Mouse (Mus musculus): ENCODE results near the gene Secisbp2l. TPM values are rescaled to one million over a fixed set of nuclear protein-coding genes. Genes with fewer than 3 reads are reported as not detected.

The Secisbp2l gene
- polyA plus RNA-seq (2012; rRNA removed): 35.6 and 38.2 TPM in 2 replicates

- peaks cover 10% of the 10 kb centered on the region for H3K4me1 ChIP-seq (ENCODE audit: control insufficient read depth, insufficient read depth, low read length)
- peak within 1 kb of the TSS; percentile 90 for H3K4me3 ChIP-seq (ENCODE audit: insufficient read depth, low read length)
- peak within 1 kb of the TSS; percentile 66; the same call in 1 of the 2 replicates for H3K27ac ChIP-seq (ENCODE audit: insufficient read depth, low read length)
- TF ChIP-seq CTCF (IDR thresholded peaks at IDR 0.05; ENCODE audit: extremely low read depth, insufficient read depth, low read length) (no peak), POLR2A (IDR thresholded peaks at IDR 0.05; ENCODE audit: extremely low read depth, insufficient read depth, low read length) (peak; percentile 58; the same call in 1 of the 2 replicates)
These were observed at the start of gene Secisbp2l for GRCm38 (mm10) chr2:125782719-125783109. TSS of gene Secisbp2l (minus strand) at chr2:125782870.

DNA sequence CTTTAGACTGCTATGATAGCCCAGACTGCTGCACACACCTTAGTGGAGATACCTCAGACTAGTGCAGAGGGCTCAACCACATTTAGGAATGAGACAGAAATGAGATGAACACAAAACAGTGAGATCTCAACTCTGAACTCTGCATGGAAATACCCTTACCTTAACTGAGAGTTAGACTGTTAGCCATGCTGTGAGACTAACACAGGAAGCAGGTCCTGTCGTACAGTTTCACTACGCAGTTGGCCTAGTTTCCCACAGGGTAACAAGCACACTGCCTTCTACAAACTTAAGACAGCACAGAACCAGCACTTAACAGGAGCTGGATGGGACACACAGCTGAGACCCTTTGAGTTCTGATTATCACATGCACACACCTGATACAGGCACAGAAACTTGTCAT is 47.3 kb upstream of the Secisbp2l start:
- H3K27ac ChIP-seq (ENCODE audit: insufficient read depth, low read length): no peak overlapping the region
- no peak overlapping the region for H3K4me3 ChIP-seq (ENCODE audit: insufficient read depth, low read length)
- TF ChIP-seq POLR2A (IDR thresholded peaks at IDR 0.05; ENCODE audit: extremely low read depth, insufficient read depth, low read length) (no peak), CTCF (IDR thresholded peaks at IDR 0.05; ENCODE audit: extremely low read depth, insufficient read depth, low read length) (no peak)
- no peaks in the 10 kb centered on the region for H3K4me1 ChIP-seq (ENCODE audit: control insufficient read depth, insufficient read depth, low read length)

GRCm38 (mm10) chr2:125827898-125828297 is 45.2 kb upstream of the Secisbp2l start:
- TF ChIP-seq POLR2A (IDR thresholded peaks at IDR 0.05; ENCODE audit: extremely low read depth, insufficient read depth, low read length) (no peak), CTCF (IDR thresholded peaks at IDR 0.05; ENCODE audit: extremely low read depth, insufficient read depth, low read length) (no peak)
- no peaks in the 10 kb centered on the region for H3K4me1 ChIP-seq (ENCODE audit: control insufficient read depth, insufficient read depth, low read length)
- H3K27ac ChIP-seq (ENCODE audit: insufficient read depth, low read length): no peak overlapping the region

DNA sequence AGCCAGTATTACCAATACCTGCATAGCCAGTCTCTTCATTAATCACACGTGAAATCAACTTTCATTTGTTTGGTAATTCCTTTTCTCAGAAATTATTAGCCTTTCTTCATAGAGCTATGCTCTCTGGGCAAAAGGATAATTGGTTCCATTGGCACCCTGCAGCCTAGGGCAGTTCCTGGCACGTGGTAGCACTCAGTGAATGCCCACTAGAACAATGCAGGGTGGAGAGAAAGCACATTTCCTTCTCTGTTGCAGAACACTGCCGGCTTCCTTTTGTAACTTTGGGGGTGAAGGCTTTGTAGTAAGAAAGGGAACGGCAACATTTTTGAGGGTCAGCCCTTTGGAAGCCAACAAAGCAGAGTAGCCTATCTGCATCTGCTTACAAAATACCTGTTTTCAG is 43.5 kb upstream of the Secisbp2l start:
- TF ChIP-seq CTCF (IDR thresholded peaks at IDR 0.05; ENCODE audit: extremely low read depth, insufficient read depth, low read length): no peak
- TF ChIP-seq POLR2A (IDR thresholded peaks at IDR 0.05; ENCODE audit: extremely low read depth, insufficient read depth, low read length): no peak
- no peaks in the 10 kb centered on the region for H3K4me1 ChIP-seq (ENCODE audit: control insufficient read depth, insufficient read depth, low read length)
- H3K27ac ChIP-seq (ENCODE audit: insufficient read depth, low read length): no peak overlapping the region
- no peak overlapping the region for H3K4me3 ChIP-seq (ENCODE audit: insufficient read depth, low read length)

More at GRCm38 (mm10) chr2:125827898-125828297, 45.2 kb upstream of the Secisbp2l start:
- no peak overlapping the region for H3K4me3 ChIP-seq (ENCODE audit: insufficient read depth, low read length)

DNA sequence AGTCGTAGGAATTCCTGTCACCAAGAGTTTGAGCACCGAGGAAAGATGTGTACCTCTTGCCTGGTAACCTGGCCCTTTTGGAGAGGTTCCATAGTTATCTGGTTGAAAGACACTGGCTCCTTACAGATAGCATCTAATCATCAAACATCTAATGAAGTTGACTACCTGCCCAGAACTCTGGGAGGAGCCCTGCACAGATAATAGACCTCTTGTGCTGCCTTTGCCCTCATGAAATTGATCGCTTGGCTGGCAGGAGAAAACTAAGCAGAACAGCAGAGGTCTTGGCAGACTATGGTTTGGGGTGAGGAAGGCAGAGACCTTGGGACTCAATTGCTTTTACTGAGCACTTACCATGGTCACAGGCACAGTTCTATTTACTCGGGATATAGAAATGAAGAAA is 37.7 kb upstream of the Secisbp2l start:
- H3K4me1 ChIP-seq (ENCODE audit: control insufficient read depth, insufficient read depth, low read length): no peaks in the 10 kb centered on the region
- H3K4me3 ChIP-seq (ENCODE audit: insufficient read depth, low read length): no peak overlapping the region
- TF ChIP-seq CTCF (IDR thresholded peaks at IDR 0.05; ENCODE audit: extremely low read depth, insufficient read depth, low read length) (no peak), POLR2A (IDR thresholded peaks at IDR 0.05; ENCODE audit: extremely low read depth, insufficient read depth, low read length) (no peak)
- H3K27ac ChIP-seq (ENCODE audit: insufficient read depth, low read length): no peak overlapping the region

- no peak overlapping the region for H3K4me3 ChIP-seq (ENCODE audit: insufficient read depth, low read length)
- no peak for TF ChIP-seq POLR2A (IDR thresholded peaks at IDR 0.05; ENCODE audit: extremely low read depth, insufficient read depth, low read length)
- TF ChIP-seq CTCF (IDR thresholded peaks at IDR 0.05; ENCODE audit: extremely low read depth, insufficient read depth, low read length): no peak
- no peak overlapping the region for H3K27ac ChIP-seq (ENCODE audit: insufficient read depth, low read length)
- H3K4me1 ChIP-seq (ENCODE audit: control insufficient read depth, insufficient read depth, low read length): peaks cover 5% of the 10 kb centered on the region; the same call in 1 of the 2 replicates
These were observed 31.4 kb upstream of the Secisbp2l start for GRCm38 (mm10) chr2:125813972-125814595.

- TF ChIP-seq POLR2A (IDR thresholded peaks at IDR 0.05; ENCODE audit: extremely low read depth, insufficient read depth, low read length) (no peak), CTCF (IDR thresholded peaks at IDR 0.05; ENCODE audit: extremely low read depth, insufficient read depth, low read length) (no peak)
- Histone ChIP-seq H3K4me1 (ENCODE audit: control insufficient read depth, insufficient read depth, low read length) (peaks cover 6% of the 10 kb centered on the region; the same call in 1 of the 2 replicates), H3K27ac (ENCODE audit: insufficient read depth, low read length) (no peak overlapping the region), H3K4me3 (ENCODE audit: insufficient read depth, low read length) (no peak overlapping the region)
These were observed 28.7 kb upstream of the Secisbp2l start for GRCm38 (mm10) chr2:125811332-125811731.

DNA sequence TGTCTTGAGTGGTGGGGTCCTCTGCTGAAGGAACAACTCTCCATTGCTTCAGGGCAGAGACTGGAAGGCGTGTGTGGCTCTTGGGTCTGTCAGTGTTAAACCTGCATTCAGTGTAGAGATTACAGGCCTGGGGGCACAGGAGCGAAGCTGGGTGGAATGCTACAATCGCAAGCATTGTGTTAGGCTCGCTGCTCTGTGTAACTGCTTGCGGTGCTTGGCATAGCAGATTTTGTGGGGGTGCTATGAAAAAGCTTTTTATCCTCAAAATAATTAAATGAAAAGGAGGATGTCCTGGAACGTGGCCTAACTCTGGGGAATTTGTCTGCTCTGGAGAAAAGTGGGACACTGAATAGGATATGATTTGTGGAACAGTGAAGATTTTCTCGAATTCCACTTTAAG is 26.9 kb upstream of the Secisbp2l start:
- H3K27ac ChIP-seq (ENCODE audit: insufficient read depth, low read length): peak overlapping the region; percentile 44
- no peak overlapping the region for H3K4me3 ChIP-seq (ENCODE audit: insufficient read depth, low read length)
- H3K4me1 ChIP-seq (ENCODE audit: control insufficient read depth, insufficient read depth, low read length): peaks cover 6% of the 10 kb centered on the region; the same call in 1 of the 2 replicates
- no peak for TF ChIP-seq CTCF (IDR thresholded peaks at IDR 0.05; ENCODE audit: extremely low read depth, insufficient read depth, low read length)
- no peak for TF ChIP-seq POLR2A (IDR thresholded peaks at IDR 0.05; ENCODE audit: extremely low read depth, insufficient read depth, low read length)

- no peak overlapping the region for H3K27ac ChIP-seq (ENCODE audit: insufficient read depth, low read length)
- H3K4me3 ChIP-seq (ENCODE audit: insufficient read depth, low read length): no peak overlapping the region
- peaks cover 6% of the 10 kb centered on the region for H3K4me1 ChIP-seq (ENCODE audit: control insufficient read depth, insufficient read depth, low read length)
- TF ChIP-seq POLR2A (IDR thresholded peaks at IDR 0.05; ENCODE audit: extremely low read depth, insufficient read depth, low read length) (no peak), CTCF (IDR thresholded peaks at IDR 0.05; ENCODE audit: extremely low read depth, insufficient read depth, low read length) (no peak)
These were observed 23.2 kb upstream of the Secisbp2l start for GRCm38 (mm10) chr2:125805826-125806225.

DNA sequence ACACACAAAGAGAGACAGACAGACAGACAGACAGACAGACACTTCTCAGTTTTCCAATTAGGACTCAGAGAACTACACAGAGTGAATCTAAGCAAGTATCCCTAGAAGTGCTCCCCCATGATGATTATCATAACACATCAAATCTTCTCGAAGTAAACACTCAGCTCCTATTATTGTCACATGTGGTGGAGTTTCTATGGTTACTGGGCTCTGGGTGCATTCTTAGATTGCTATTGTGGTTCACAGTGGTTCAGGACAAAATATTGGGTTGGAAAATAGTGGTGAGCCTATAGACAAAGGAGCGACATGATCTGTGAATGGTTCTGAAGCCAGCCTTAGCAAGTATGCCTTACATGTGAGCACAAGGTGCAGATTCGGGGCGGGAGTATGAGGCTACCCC is 19.3 kb upstream of the Secisbp2l start:
- H3K27ac ChIP-seq (ENCODE audit: insufficient read depth, low read length): peak overlapping the region; percentile 45

More for the DNA sequence above, 19.3 kb upstream of the Secisbp2l start:
- no peak for TF ChIP-seq CTCF (IDR thresholded peaks at IDR 0.05; ENCODE audit: extremely low read depth, insufficient read depth, low read length)
- TF ChIP-seq POLR2A (IDR thresholded peaks at IDR 0.05; ENCODE audit: extremely low read depth, insufficient read depth, low read length): no peak
- no peak overlapping the region for H3K4me3 ChIP-seq (ENCODE audit: insufficient read depth, low read length)
- H3K4me1 ChIP-seq (ENCODE audit: control insufficient read depth, insufficient read depth, low read length): peaks cover 2% of the 10 kb centered on the region
